Mouse (Mus musculus) B cell, adult 62 days (primary cell): ENCODE results near the gene Wdr5b. TPM values are rescaled to one million over a fixed set of nuclear protein-coding genes. Genes with fewer than 3 reads are reported as not detected.

ENCODE experiments used
- total RNA-seq: library from RNA; stranded (reverse); gene quantifications from 4 replicates; pipeline ENCODE4 v1.2.4, GENCODE M21; 2023

The Wdr5b gene
- total RNA-seq: 15.4 to 17.9 TPM (median 17.2 TPM) in 4 replicates

GRCm38 (mm10) chr16:36040640-36041624, at the start of gene Wdr5b:
Gene Wdr5b, plus strand, starts transcription at chr16:36041190.

GRCm38 (mm10) chr16:36071450-36072379, 30.7 kb downstream of the Wdr5b start, which contains the start of the genes Fam162a and Ccdc58:
Gene Fam162a, minus strand, starts transcription at chr16:36071594.
Gene Ccdc58, plus strand, starts transcription at chr16:36071685.

Other genes starting within 250 kb of the Wdr5b start
- 51.5 to 57.9 TPM (median 57.3 TPM) in 4 replicates for gene Parp14, start 169.6 kb upstream of the Wdr5b start, total RNA-seq
- 44.3 to 51.9 TPM (median 48.7 TPM) in 4 replicates for gene Parp9, start 102.7 kb upstream of the Wdr5b start, total RNA-seq
- 29.3 to 34.0 TPM (median 30.4 TPM) in 4 replicates for gene Dtx3l, start 102.0 kb upstream of the Wdr5b start, total RNA-seq
- 162 to 196 TPM (median 172 TPM) in 4 replicates for gene Kpna1, start 62.4 kb upstream of the Wdr5b start, total RNA-seq
- 27.6 to 31.6 TPM (median 29.2 TPM) in 4 replicates for gene Fam162a, start 30.4 kb downstream of the Wdr5b start, total RNA-seq
- 26.9 to 36.5 TPM (median 31.1 TPM) in 4 replicates for gene Ccdc58, start 30.5 kb downstream of the Wdr5b start, total RNA-seq
- not detected in 4 replicates for gene Csta1, start 90.1 kb downstream of the Wdr5b start, total RNA-seq
- gene Stfa2l1, start 115.6 kb downstream of the Wdr5b start, total RNA-seq: not detected in 4 replicates
- not detected in 4 replicates for gene Gm5483, start 143.0 kb downstream of the Wdr5b start, total RNA-seq
- not detected in 4 replicates for gene Gm5416, start 169.2 kb downstream of the Wdr5b start, total RNA-seq
- not detected in 4 replicates for gene 2010005H15Rik, start 180.3 kb downstream of the Wdr5b start, total RNA-seq
- gene Stfa1, start 235.8 kb downstream of the Wdr5b start, total RNA-seq: not detected in 4 replicates